Mouse (Mus musculus): ENCODE measurements at regions not wholly inside any gene's neighbourhood (a gene's known extent, or its start where the extent isn't known, plus 50 kb on each side); places are given as distances from the start of the nearest gene placed in this dataset.
"Not testable (repeated sequence)": the region's sequence is repeated elsewhere in the genome, so short reads cannot be mapped to it uniquely, and the experiment has no call there.

DNA sequence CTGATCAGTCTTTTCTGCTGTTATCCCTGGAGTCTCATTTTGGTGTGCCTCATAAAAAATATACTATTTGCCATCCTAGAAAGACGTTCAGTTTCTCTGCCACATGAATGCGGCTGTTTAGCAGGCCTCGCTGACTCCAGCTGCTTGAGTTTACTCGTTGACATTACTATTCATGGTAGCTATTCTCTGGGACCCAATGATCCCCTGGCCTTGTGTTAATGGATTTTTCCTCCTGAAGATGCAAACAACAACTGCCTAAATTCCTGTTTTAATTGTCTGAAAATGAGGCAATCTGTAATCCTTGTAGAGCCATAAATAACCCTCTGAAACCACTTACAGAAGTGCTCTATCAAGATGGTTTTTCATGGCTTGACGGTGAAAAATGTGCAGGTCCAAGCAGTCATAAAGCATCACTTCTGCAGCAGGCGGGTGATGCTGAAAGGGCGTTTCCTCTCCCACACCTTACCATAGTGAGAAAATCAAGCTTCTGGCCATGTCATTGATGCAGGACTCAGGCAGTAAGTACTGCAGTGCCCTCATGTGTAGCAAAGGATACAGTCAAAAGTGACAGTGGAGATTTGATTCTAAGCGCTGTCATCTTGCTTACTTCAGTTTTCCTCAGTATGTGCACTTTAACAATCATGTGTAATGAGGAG is 419.7 kb upstream of the Lrp1b start:
- Histone ChIP-seq H3K4me3 (replicated peaks) (no peak overlapping the region), H3K36me3 (no peaks in the 10 kb centered on the region), H3K4me1 (no peaks in the 10 kb centered on the region), H3K9ac (no peak overlapping the region), H3K27ac (no peak overlapping the region), H3K27me3 (replicated peaks) (no peaks in the 10 kb centered on the region), H3K9me3 (no peaks in the 10 kb centered on the region), H3K4me2 (no peak overlapping the region)
- 64% methylated on average over 8 of the region's 8 CpGs for WGBS
- no peak for ATAC-seq (ENCODE audit: insufficient read depth, low FRiP score, low read depth)

DNA sequence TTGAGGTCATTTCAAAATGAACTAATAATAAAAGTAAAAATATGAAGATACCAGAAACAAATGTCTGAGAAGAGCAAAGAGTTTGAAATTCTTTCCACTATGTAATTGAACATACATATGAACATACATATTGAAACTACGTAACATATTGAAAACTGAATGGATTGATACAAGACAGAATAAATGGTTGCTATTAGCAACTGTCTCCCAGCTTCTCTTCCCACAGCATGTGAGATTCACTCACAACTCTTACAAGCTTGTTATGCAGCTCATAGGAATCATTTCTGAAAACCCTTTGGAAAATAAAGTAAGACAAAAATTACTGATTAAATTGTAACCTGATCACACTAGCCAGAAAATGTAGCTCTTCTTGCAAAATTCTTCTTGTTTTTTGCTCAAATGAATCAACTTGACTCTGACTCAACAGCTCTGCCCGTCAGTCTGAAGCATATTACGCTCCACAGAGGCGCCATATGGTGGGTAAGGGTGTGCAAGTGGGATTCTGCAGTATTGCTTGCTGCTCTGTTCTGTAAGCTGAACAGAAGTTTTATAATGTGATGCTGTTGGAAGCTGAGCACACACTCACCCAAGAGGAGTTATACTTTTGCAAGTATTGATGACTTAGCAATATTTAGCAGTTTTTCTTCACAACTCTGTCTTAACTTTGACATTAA is 444.3 kb upstream of the Lrp1b start:
- 84% methylated on average over 4 of the region's 4 CpGs for WGBS
- Histone ChIP-seq H3K27ac (no peak overlapping the region), H3K9me3 (no peaks in the 10 kb centered on the region), H3K4me1 (no peaks in the 10 kb centered on the region), H3K4me3 (replicated peaks) (no peak overlapping the region), H3K36me3 (no peaks in the 10 kb centered on the region), H3K4me2 (no peak overlapping the region), H3K27me3 (replicated peaks) (no peaks in the 10 kb centered on the region), H3K9ac (no peak overlapping the region)
- ATAC-seq (ENCODE audit: insufficient read depth, low FRiP score, low read depth): no peak

- no peak for ATAC-seq (ENCODE audit: insufficient read depth, low FRiP score, low read depth)
- H3K27ac ChIP-seq: no peak overlapping the region
- no peak overlapping the region for H3K9ac ChIP-seq
- 49% methylated on average over 1 of the region's 1 CpGs for WGBS
- no peaks in the 10 kb centered on the region for H3K4me1 ChIP-seq
- H3K9me3 ChIP-seq: no peaks in the 10 kb centered on the region
- no peaks in the 10 kb centered on the region for H3K27me3 ChIP-seq (replicated peaks)
- no peaks in the 10 kb centered on the region for H3K36me3 ChIP-seq
- no peak overlapping the region for H3K4me2 ChIP-seq
- H3K4me3 ChIP-seq (replicated peaks): no peak overlapping the region
Measured at GRCm38 (mm10) chr2:43119862-43120261, 435.3 kb upstream of the Kynu start.

DNA sequence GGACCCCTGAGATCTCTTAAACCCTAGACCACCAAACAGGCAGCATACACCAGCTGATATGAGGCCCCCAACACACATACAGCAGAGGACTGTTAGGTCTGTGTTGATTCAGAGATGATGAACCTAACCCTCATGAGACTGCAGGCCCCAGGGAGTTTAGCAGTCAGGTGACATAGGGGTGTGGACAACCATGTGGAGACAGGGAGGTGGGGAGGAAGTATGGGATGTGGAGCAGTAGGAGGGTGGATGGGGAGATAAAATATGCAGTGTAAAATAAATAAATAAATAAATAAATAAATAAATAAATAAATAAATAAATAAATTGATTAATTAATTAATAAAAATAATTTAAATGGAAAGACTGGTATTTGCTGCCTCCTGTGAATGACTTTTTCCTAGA is 401.6 kb upstream of the Kynu start:
- Histone ChIP-seq H3K4me3 (replicated peaks) (no peak overlapping the region), H3K4me1 (no peaks in the 10 kb centered on the region), H3K9ac (no peak overlapping the region), H3K27me3 (replicated peaks) (no peaks in the 10 kb centered on the region), H3K9me3 (no peaks in the 10 kb centered on the region), H3K27ac (no peak overlapping the region), H3K4me2 (no peak overlapping the region), H3K36me3 (no peaks in the 10 kb centered on the region)
- ATAC-seq (ENCODE audit: insufficient read depth, low FRiP score, low read depth): no peak

- ATAC-seq (ENCODE audit: insufficient read depth, low FRiP score, low read depth): no peak
- no peak overlapping the region for H3K27ac ChIP-seq
Measured at GRCm38 (mm10) chr2:43182105-43182504, 373.0 kb upstream of the Kynu start.

GRCm38 (mm10) chr2:43195531-43195930 is 359.6 kb upstream of the Kynu start:
- H3K4me2 ChIP-seq; H3K36me3 ChIP-seq; H3K27ac ChIP-seq; H3K4me1 ChIP-seq; H3K9me3 ChIP-seq; H3K9ac ChIP-seq; H3K4me3 ChIP-seq (replicated peaks); H3K27me3 ChIP-seq (replicated peaks); ATAC-seq (ENCODE audit: insufficient read depth, low FRiP score, low read depth): not testable (repeated sequence)
- 96% methylated on average over 15 of the region's 15 CpGs for WGBS

More at GRCm38 (mm10) chr2:43182105-43182504, 373.0 kb upstream of the Kynu start:
- Histone ChIP-seq H3K4me1 (no peaks in the 10 kb centered on the region), H3K9me3 (no peaks in the 10 kb centered on the region), H3K4me3 (replicated peaks) (no peak overlapping the region), H3K27me3 (replicated peaks) (no peaks in the 10 kb centered on the region), H3K4me2 (no peak overlapping the region), H3K36me3 (no peaks in the 10 kb centered on the region), H3K9ac (no peak overlapping the region)

GRCm38 (mm10) chr2:43208223-43208622 is 346.9 kb upstream of the Kynu start:
- no peak overlapping the region for H3K9ac ChIP-seq
- H3K36me3 ChIP-seq: no peaks in the 10 kb centered on the region
- H3K4me1 ChIP-seq: no peaks in the 10 kb centered on the region
- H3K27me3 ChIP-seq (replicated peaks): no peaks in the 10 kb centered on the region
- H3K9me3 ChIP-seq: no peaks in the 10 kb centered on the region
- no peak overlapping the region for H3K4me2 ChIP-seq
- WGBS: 77% methylated on average over 3 of the region's 3 CpGs
- H3K4me3 ChIP-seq (replicated peaks): no peak overlapping the region
- no peak overlapping the region for H3K27ac ChIP-seq
- ATAC-seq (ENCODE audit: insufficient read depth, low FRiP score, low read depth): no peak

- no peak overlapping the region for H3K27ac ChIP-seq
- 63% methylated on average over 2 of the region's 2 CpGs for WGBS
- no peak for ATAC-seq (ENCODE audit: insufficient read depth, low FRiP score, low read depth)
Measured at GRCm38 (mm10) chr2:43213901-43214300, 341.2 kb upstream of the Kynu start.

GRCm38 (mm10) chr2:43217119-43217518 is 338.0 kb upstream of the Kynu start:
- no peak overlapping the region for H3K9ac ChIP-seq
- no peak overlapping the region for H3K4me2 ChIP-seq
- ATAC-seq (ENCODE audit: insufficient read depth, low FRiP score, low read depth): no peak
- no peak overlapping the region for H3K27ac ChIP-seq
- H3K4me1 ChIP-seq: no peaks in the 10 kb centered on the region
- no peak overlapping the region for H3K4me3 ChIP-seq (replicated peaks)
- WGBS: 60% methylated on average over 1 of the region's 1 CpGs
- no peaks in the 10 kb centered on the region for H3K36me3 ChIP-seq
- no peaks in the 10 kb centered on the region for H3K27me3 ChIP-seq (replicated peaks)
- no peaks in the 10 kb centered on the region for H3K9me3 ChIP-seq

More at GRCm38 (mm10) chr2:43213901-43214300, 341.2 kb upstream of the Kynu start:
- H3K4me1 ChIP-seq: no peaks in the 10 kb centered on the region
- no peaks in the 10 kb centered on the region for H3K27me3 ChIP-seq (replicated peaks)
- no peak overlapping the region for H3K9ac ChIP-seq
- H3K36me3 ChIP-seq: no peaks in the 10 kb centered on the region
- H3K9me3 ChIP-seq: no peaks in the 10 kb centered on the region
- H3K4me3 ChIP-seq (replicated peaks): no peak overlapping the region
- H3K4me2 ChIP-seq: no peak overlapping the region

DNA sequence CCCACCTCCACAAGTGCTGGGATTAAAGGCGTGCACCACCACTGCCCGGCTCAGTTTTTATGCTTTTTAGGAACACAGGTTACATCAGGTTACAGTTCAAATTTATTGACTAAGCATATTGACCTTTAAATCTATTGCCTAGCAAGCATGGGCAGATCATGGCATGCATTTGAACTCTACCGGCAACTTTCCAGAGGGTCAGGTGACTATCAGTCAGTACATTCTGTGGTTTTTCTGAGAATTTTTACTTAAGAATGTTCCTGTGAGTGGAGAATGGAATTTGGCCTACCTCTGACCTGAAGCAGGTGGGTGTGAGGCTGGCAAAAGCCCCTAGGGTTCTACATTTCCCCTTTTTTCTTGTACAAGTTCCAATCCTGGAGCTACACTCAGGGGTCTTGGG is 332.4 kb upstream of the Kynu start:
- Histone ChIP-seq H3K27me3 (replicated peaks) (no peaks in the 10 kb centered on the region), H3K9me3 (no peaks in the 10 kb centered on the region), H3K4me2 (no peak overlapping the region), H3K36me3 (no peaks in the 10 kb centered on the region), H3K4me1 (no peaks in the 10 kb centered on the region), H3K9ac (no peak overlapping the region), H3K27ac (no peak overlapping the region), H3K4me3 (replicated peaks) (no peak overlapping the region)
- no peak for ATAC-seq (ENCODE audit: insufficient read depth, low FRiP score, low read depth)
- 83% methylated on average over 3 of the region's 3 CpGs for WGBS

DNA sequence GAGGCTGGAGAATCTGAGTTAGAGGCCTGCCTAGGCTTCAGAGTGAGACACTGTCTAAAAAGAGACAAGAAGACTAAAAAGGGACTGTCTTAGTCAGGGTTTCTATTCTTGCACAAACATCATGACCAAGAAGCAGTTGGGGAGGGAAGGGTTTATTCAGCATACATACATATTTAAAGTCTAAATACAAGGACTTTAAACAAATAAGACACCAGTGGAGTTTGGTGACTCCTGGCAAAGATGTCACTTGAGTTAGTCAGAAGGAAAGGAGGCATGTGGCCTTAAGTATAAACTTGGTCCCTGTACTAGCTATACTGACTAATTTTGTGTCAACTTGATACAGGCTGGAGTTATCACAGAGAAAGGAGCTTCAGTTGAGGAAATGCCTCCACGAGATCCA is 330.4 kb upstream of the Kynu start:
- WGBS: 63% methylated on average over 1 of the region's 1 CpGs
- H3K4me2 ChIP-seq; H3K9me3 ChIP-seq; ATAC-seq (ENCODE audit: insufficient read depth, low FRiP score, low read depth); H3K27me3 ChIP-seq (replicated peaks); H3K4me1 ChIP-seq; H3K9ac ChIP-seq; H3K36me3 ChIP-seq; H3K27ac ChIP-seq; H3K4me3 ChIP-seq (replicated peaks): not testable (repeated sequence)

DNA sequence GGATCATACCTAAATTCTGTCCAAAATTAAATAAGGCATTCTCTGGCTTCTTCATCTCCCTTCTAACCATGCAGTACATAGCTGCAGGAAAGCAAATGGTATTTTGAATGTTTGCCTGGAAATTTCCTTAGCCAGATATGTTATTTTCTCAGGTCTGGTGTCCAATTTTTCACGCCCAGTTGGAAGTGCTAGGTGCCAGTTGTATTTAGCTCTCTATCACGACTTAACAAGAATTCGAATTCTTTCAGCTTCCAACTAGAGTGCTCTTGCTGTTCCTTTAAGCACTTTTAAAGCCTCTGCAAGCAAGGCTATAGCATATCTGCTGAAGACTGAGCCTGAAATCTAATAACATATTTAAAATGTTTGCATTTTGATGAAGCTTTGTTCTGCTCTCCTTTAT is 308.3 kb upstream of the Kynu start:
- ATAC-seq (ENCODE audit: insufficient read depth, low FRiP score, low read depth): no peak
- H3K4me3 ChIP-seq (replicated peaks): no peak overlapping the region
- no peaks in the 10 kb centered on the region for H3K27me3 ChIP-seq (replicated peaks)
- H3K4me2 ChIP-seq: no peak overlapping the region
- 64% methylated on average over 3 of the region's 3 CpGs for WGBS
- H3K4me1 ChIP-seq: no peaks in the 10 kb centered on the region
- no peaks in the 10 kb centered on the region for H3K9me3 ChIP-seq
- H3K9ac ChIP-seq: no peak overlapping the region
- no peaks in the 10 kb centered on the region for H3K36me3 ChIP-seq
- no peak overlapping the region for H3K27ac ChIP-seq

DNA sequence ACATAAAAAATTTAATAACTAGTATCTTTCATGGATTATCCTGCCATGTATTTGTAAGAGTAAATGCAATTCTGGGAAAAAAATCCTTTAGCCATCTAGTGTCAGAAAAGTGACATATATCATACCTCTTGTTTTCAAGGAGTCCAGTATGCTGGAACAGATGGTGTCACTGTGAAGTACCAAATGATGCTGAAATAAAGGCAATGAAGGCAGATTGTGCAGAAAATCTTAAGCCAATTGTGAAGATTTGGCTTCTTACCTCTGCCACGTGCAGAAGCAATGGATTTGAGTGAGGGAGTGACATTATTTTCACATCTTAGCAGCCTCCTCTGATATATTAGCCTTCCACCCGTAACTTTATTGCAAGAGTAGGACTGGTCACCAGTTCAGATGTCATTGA is 306.5 kb upstream of the Kynu start:
- no peak for ATAC-seq (ENCODE audit: insufficient read depth, low FRiP score, low read depth)
- Histone ChIP-seq H3K36me3 (no peaks in the 10 kb centered on the region), H3K4me3 (replicated peaks) (no peak overlapping the region), H3K4me2 (no peak overlapping the region), H3K9me3 (no peaks in the 10 kb centered on the region), H3K27me3 (replicated peaks) (no peaks in the 10 kb centered on the region), H3K4me1 (no peaks in the 10 kb centered on the region), H3K27ac (no peak overlapping the region), H3K9ac (no peak overlapping the region)
- 61% methylated on average over 2 of the region's 2 CpGs for WGBS

All from stomach, embryonic 15.5 days (tissue).